Mouse (Mus musculus) intestine, embryonic 15.5 days (tissue): ENCODE results near the gene Prpf31. TPM values are rescaled to one million over a fixed set of nuclear protein-coding genes. Genes with fewer than 3 reads are reported as not detected.
"Not testable (repeated sequence)": the region's sequence is repeated elsewhere in the genome, so short reads cannot be mapped to it uniquely, and the experiment has no call there.

Experiments used
- ATAC-seq: fragments of 200-750 bp; cut with Nextera tagmentation; 2 replicates; pipeline ENCODE4 v1.8.0; 2017; ENCODE audit warnings: moderate TSS enrichment, moderate library complexity
- H3K27ac ChIP-seq: fragments of 300-500 bp; sonication (generic); 2 replicates; pipeline ENCODE4 v1.5.1; 2015; ENCODE audit warnings: mild to moderate bottlenecking, inconsistent platforms
- H3K27me3 ChIP-seq: fragments of 300-500 bp; sonication (generic); replicated peaks from 2 replicates; pipeline ENCODE4 v1.6.1; 2015; ENCODE audit warnings: inconsistent platforms
- H3K36me3 ChIP-seq: fragments of 300-500 bp; sonication (generic); 2 replicates; pipeline ENCODE4 v1.6.1; 2015; ENCODE audit warnings: inconsistent platforms
- H3K4me1 ChIP-seq: fragments of 300-500 bp; sonication (generic); replicated peaks from 2 replicates; pipeline ENCODE4 v1.6.1; 2015; ENCODE audit warnings: inconsistent platforms
- H3K4me2 ChIP-seq: fragments of 300-500 bp; sonication (generic); replicated peaks from 2 replicates; pipeline ENCODE4 v1.6.1; 2015; ENCODE audit warnings: mild to moderate bottlenecking, inconsistent platforms
- H3K4me3 ChIP-seq: fragments of 300-500 bp; sonication (generic); replicated peaks from 2 replicates; pipeline ENCODE4 v1.5.1; 2015; ENCODE audit warnings: inconsistent platforms
- H3K9ac ChIP-seq: fragments of 300-500 bp; sonication (generic); 2 replicates; pipeline ENCODE4 v1.6.1; 2015; ENCODE audit warnings: inconsistent platforms
- H3K9me3 ChIP-seq: fragments of 300-500 bp; sonication (generic); 2 replicates; pipeline ENCODE4 v1.6.1; 2016; ENCODE audit warnings: inconsistent platforms
- WGBS: fragments of 180-500 bp; shearing (Covaris S2); methylation state at CpG from one replicate; pipeline ENCODE4 v1.1.7; 2015; 5-methylcytosine and 5-hydroxymethylcytosine counted together
- polyA plus RNA-seq: library from polyadenylated mRNA; unstranded; fragments of >200 nt; fragmentation: Nextera tagmentation; extraction: Ambion mirVana; gene quantifications from 2 replicates; pipeline ENCODE4 v1.2.1, GENCODE M21; 2015

Gene Prpf31
- polyA plus RNA-seq: 85.7 and 90.1 TPM in 2 replicates

GRCm38 (mm10) chr7:3629543-3630477, at the start of gene Prpf31, which contains the start of gene Tfpt:
TSS of gene Prpf31 (plus strand) at chr7:3629985.
TSS of gene Tfpt (minus strand) at chr7:3629929.
- ATAC-seq: peak; percentile 95
- peak within 1 kb of the TSS; percentile 58 for H3K4me3 ChIP-seq
- H3K27me3 ChIP-seq: no peaks in the 10 kb centered on the region
- peaks cover 14% of the 10 kb centered on the region for H3K4me1 ChIP-seq
- peak within 1 kb of the TSS; percentile 76 for H3K27ac ChIP-seq
- WGBS: under 1% methylated on average over 47 of the region's 47 CpGs
- H3K9me3 ChIP-seq: no peaks in the 10 kb centered on the region
- H3K4me2 ChIP-seq: peak within 1 kb of the TSS; percentile 94
- H3K36me3 ChIP-seq: peaks cover 5% of the 10 kb centered on the region; the same call in 1 of the 2 replicates
- peak within 1 kb of the TSS; percentile 64 for H3K9ac ChIP-seq

- Histone ChIP-seq H3K36me3 (no peaks in the 10 kb centered on the region), H3K4me2 (no peak overlapping the region), H3K27me3 (no peaks in the 10 kb centered on the region), H3K27ac (no peak overlapping the region), H3K4me1 (no peaks in the 10 kb centered on the region), H3K9ac (no peak overlapping the region), H3K4me3 (no peak overlapping the region), H3K9me3 (no peaks in the 10 kb centered on the region)
- 45% methylated on average over 2 of the region's 2 CpGs for WGBS
- no peak for ATAC-seq
These were observed 49.8 kb upstream of the Prpf31 start for GRCm38 (mm10) chr7:3580029-3580428.

- Histone ChIP-seq H3K36me3 (no peaks in the 10 kb centered on the region), H3K27ac (no peak overlapping the region), H3K9ac (no peak overlapping the region), H3K4me2 (no peak overlapping the region), H3K27me3 (no peaks in the 10 kb centered on the region), H3K9me3 (no peaks in the 10 kb centered on the region), H3K4me3 (no peak overlapping the region), H3K4me1 (no peaks in the 10 kb centered on the region)
- WGBS: 13% methylated on average over 6 of the region's 6 CpGs
- no peak for ATAC-seq
These were observed 44.0 kb upstream of the Prpf31 start for GRCm38 (mm10) chr7:3585763-3586162.

- WGBS: 11% methylated on average over 5 of the region's 5 CpGs
- Histone ChIP-seq H3K9ac (no peak overlapping the region), H3K4me2 (no peak overlapping the region), H3K4me3 (no peak overlapping the region), H3K27me3 (no peaks in the 10 kb centered on the region), H3K36me3 (no peaks in the 10 kb centered on the region), H3K4me1 (no peaks in the 10 kb centered on the region), H3K9me3 (no peaks in the 10 kb centered on the region), H3K27ac (no peak overlapping the region)
- ATAC-seq: no peak
These were observed 43.5 kb upstream of the Prpf31 start for GRCm38 (mm10) chr7:3586255-3586654.

- Histone ChIP-seq H3K4me3 (no peak overlapping the region), H3K4me1 (no peaks in the 10 kb centered on the region), H3K9me3 (no peaks in the 10 kb centered on the region), H3K9ac (no peak overlapping the region), H3K36me3 (no peaks in the 10 kb centered on the region), H3K4me2 (no peak overlapping the region), H3K27me3 (no peaks in the 10 kb centered on the region), H3K27ac (no peak overlapping the region)
- ATAC-seq: no peak
- 74% methylated on average over 1 of the region's 1 CpGs for WGBS
These were observed 42.5 kb upstream of the Prpf31 start for GRCm38 (mm10) chr7:3587292-3587691.

- WGBS: 74% methylated on average over 3 of the region's 3 CpGs
- Histone ChIP-seq H3K9ac (no peak overlapping the region), H3K9me3 (no peaks in the 10 kb centered on the region), H3K4me3 (no peak overlapping the region), H3K4me2 (no peak overlapping the region), H3K27me3 (no peaks in the 10 kb centered on the region), H3K4me1 (no peaks in the 10 kb centered on the region), H3K36me3 (no peaks in the 10 kb centered on the region), H3K27ac (no peak overlapping the region)
- no peak for ATAC-seq
These were observed 39.2 kb upstream of the Prpf31 start for GRCm38 (mm10) chr7:3590550-3590949.

GRCm38 (mm10) chr7:3591534-3591933, 38.3 kb upstream of the Prpf31 start:
- Histone ChIP-seq H3K27me3 (no peaks in the 10 kb centered on the region), H3K27ac (no peak overlapping the region), H3K4me2 (no peak overlapping the region), H3K9me3 (no peaks in the 10 kb centered on the region), H3K9ac (no peak overlapping the region), H3K36me3 (no peaks in the 10 kb centered on the region), H3K4me3 (no peak overlapping the region), H3K4me1 (no peaks in the 10 kb centered on the region)
- no peak for ATAC-seq
- WGBS: 71% methylated on average over 1 of the region's 1 CpGs

GRCm38 (mm10) chr7:3593855-3594254, 35.9 kb upstream of the Prpf31 start:
- Histone ChIP-seq H3K27ac (no peak overlapping the region), H3K4me2 (no peak overlapping the region), H3K9ac (no peak overlapping the region), H3K36me3 (no peaks in the 10 kb centered on the region), H3K9me3 (no peaks in the 10 kb centered on the region), H3K27me3 (no peaks in the 10 kb centered on the region), H3K4me3 (no peak overlapping the region), H3K4me1 (no peaks in the 10 kb centered on the region)
- no peak for ATAC-seq

- H3K4me3 ChIP-seq: no peak overlapping the region
- no peaks in the 10 kb centered on the region for H3K4me1 ChIP-seq
- no peak overlapping the region for H3K27ac ChIP-seq
- H3K9me3 ChIP-seq: no peaks in the 10 kb centered on the region
- ATAC-seq: peak; percentile 79; the same call in 1 of the 2 replicates
- peak overlapping the region; percentile 27; the same call in 1 of the 2 replicates for H3K4me2 ChIP-seq
- 18% methylated on average over 5 of the region's 5 CpGs for WGBS
- no peak overlapping the region for H3K9ac ChIP-seq
- H3K27me3 ChIP-seq: no peaks in the 10 kb centered on the region
- no peaks in the 10 kb centered on the region for H3K36me3 ChIP-seq
These were observed 35.1 kb upstream of the Prpf31 start for GRCm38 (mm10) chr7:3594686-3595085.

- Histone ChIP-seq H3K9ac (no peak overlapping the region), H3K4me1 (no peaks in the 10 kb centered on the region), H3K27me3 (no peaks in the 10 kb centered on the region), H3K4me2 (peak overlapping the region; percentile 27), H3K4me3 (no peak overlapping the region), H3K36me3 (no peaks in the 10 kb centered on the region), H3K9me3 (no peaks in the 10 kb centered on the region), H3K27ac (no peak overlapping the region)
- peak; percentile 87 for ATAC-seq
- 15% methylated on average over 9 of the region's 9 CpGs for WGBS
These were observed 34.6 kb upstream of the Prpf31 start for GRCm38 (mm10) chr7:3595146-3595545.

GRCm38 (mm10) chr7:3597755-3598154, 32.0 kb upstream of the Prpf31 start:
- not testable (repeated sequence) for H3K27ac ChIP-seq, H3K4me2 ChIP-seq, ATAC-seq, H3K9ac ChIP-seq, H3K36me3 ChIP-seq, H3K4me3 ChIP-seq, H3K9me3 ChIP-seq, H3K4me1 ChIP-seq, H3K27me3 ChIP-seq
- WGBS: 54% methylated on average over 1 of the region's 1 CpGs

GRCm38 (mm10) chr7:3601119-3601518, 28.7 kb upstream of the Prpf31 start:
- no peak overlapping the region for H3K4me3 ChIP-seq
- WGBS: 16% methylated on average over 4 of the region's 4 CpGs
- no peak overlapping the region for H3K9ac ChIP-seq
- no peaks in the 10 kb centered on the region for H3K27me3 ChIP-seq
- no peaks in the 10 kb centered on the region for H3K9me3 ChIP-seq
- no peaks in the 10 kb centered on the region for H3K36me3 ChIP-seq
- ATAC-seq: peak; percentile 70
- no peak overlapping the region for H3K4me2 ChIP-seq
- no peaks in the 10 kb centered on the region for H3K4me1 ChIP-seq
- H3K27ac ChIP-seq: no peak overlapping the region

- WGBS: 20% methylated on average over 2 of the region's 2 CpGs
- ATAC-seq: peak; percentile 80
- H3K9me3 ChIP-seq: no peaks in the 10 kb centered on the region
These were observed 23.0 kb upstream of the Prpf31 start for GRCm38 (mm10) chr7:3606798-3607197.

More at GRCm38 (mm10) chr7:3606798-3607197, 23.0 kb upstream of the Prpf31 start:
- Histone ChIP-seq H3K27ac (no peak overlapping the region), H3K4me1 (no peaks in the 10 kb centered on the region), H3K27me3 (no peaks in the 10 kb centered on the region), H3K4me2 (no peak overlapping the region), H3K36me3 (no peaks in the 10 kb centered on the region), H3K4me3 (no peak overlapping the region), H3K9ac (no peak overlapping the region)
